Mouse (Mus musculus): ENCODE measurements around the gene Tex44.

- TF ChIP-seq TAL1 (IDR thresholded peaks at IDR 0.05; ENCODE audit: low read length) (no peak), GATA1 (IDR thresholded peaks at IDR 0.05; ENCODE audit: low read length) (no peak)
Observed at GRCm38 (mm10) chr1:86409476-86409875, 16.7 kb upstream of the Tex44 start.

All from erythroblast, embryonic 14.5 days (primary cell).